Comparison of ENCODE assay signal across 23 mouse cellular contexts in genomic region chr2:72123851-72124250, GRCm38 (mm10).
DNase-seq lines count a peak whose midpoint lies in the region; ATAC-seq and TF ChIP-seq lines count a peak whose summit lies in the region.
"Had no signal": no experiment of that assay in that cellular context is flagged by ENCODE, and none has a peak within 500 bp of the region (broad histone marks: within the 10 kb centered on the region; RNA-seq: fewer than 3 reads in every experiment).

No protein-coding gene starts in this region.

- H3K27me3 ChIP-seq in forebrain, embryonic 10.5 days (ENCODE audit: poor library complexity, severe bottlenecking) = peaks cover 7% of the 10 kb centered on the region; the same call in 1 of the 2 replicates
- H3K27me3 ChIP-seq in forebrain, postnatal 0 days (ENCODE audit: insufficient read depth, low read length) = no peaks in the 10 kb centered on the region
- H3K27me3 ChIP-seq in embryonic facial prominence, embryonic 14.5 days (replicated peaks; ENCODE audit: control insufficient read depth, insufficient read depth, low read length) = no peaks in the 10 kb centered on the region
- no peaks in the 10 kb centered on the region for H3K27me3 ChIP-seq in limb, embryonic 13.5 days
- H3K27me3 ChIP-seq in liver, embryonic 16.5 days (ENCODE audit: control insufficient read depth, insufficient read depth, low read depth, low read length) = no peaks in the 10 kb centered on the region
- H3K27me3 ChIP-seq: forebrain, embryonic 15.5 days; lung, embryonic 15.5 days; neural tube, embryonic 12.5 days; Patski had no signal

- peak overlapping the region; percentile 84 for H3K27ac ChIP-seq in forebrain, embryonic 10.5 days
- no peak overlapping the region for H3K27ac ChIP-seq in forebrain, postnatal 0 days (ENCODE audit: low read depth, low read length)
- H3K27ac ChIP-seq in embryonic facial prominence, embryonic 14.5 days (replicated peaks; ENCODE audit: low read depth, low read length) = no peak overlapping the region
- H3K27ac ChIP-seq in limb, embryonic 13.5 days = 0 out of 2 replicates have a peak overlapping the region, but pooled peaks have one; percentile 28
- H3K27ac ChIP-seq in liver, embryonic 16.5 days (ENCODE audit: low read length) = no peak overlapping the region
- H3K27ac ChIP-seq: forebrain, embryonic 15.5 days; gastrocnemius, adult 2 months; heart, embryonic 13.5 days; layer of hippocampus, adult 2 months; lung, embryonic 15.5 days; neural tube, embryonic 12.5 days had no signal

- no peak overlapping the region for H3K4me2 ChIP-seq in forebrain, postnatal 0 days (ENCODE audit: low read depth)
- H3K4me2 ChIP-seq in embryonic facial prominence, embryonic 14.5 days (ENCODE audit: low read depth, low read length) = no peak overlapping the region
- H3K4me2 ChIP-seq in limb, embryonic 13.5 days (replicated peaks) = no peak overlapping the region
- no peak overlapping the region for H3K4me2 ChIP-seq in liver, embryonic 16.5 days (ENCODE audit: low read depth, low read length)
- H3K4me2 ChIP-seq: forebrain, embryonic 15.5 days; heart, embryonic 13.5 days; lung, embryonic 15.5 days; midbrain, embryonic 11.5 days; neural tube, embryonic 12.5 days had no signal

- no peaks in the 10 kb centered on the region for H3K9me3 ChIP-seq in forebrain, embryonic 10.5 days
- H3K9me3 ChIP-seq in forebrain, postnatal 0 days (ENCODE audit: low read length) = no peaks in the 10 kb centered on the region
- no peaks in the 10 kb centered on the region for H3K9me3 ChIP-seq in embryonic facial prominence, embryonic 14.5 days (ENCODE audit: control insufficient read depth, low read length)
- H3K9me3 ChIP-seq in limb, embryonic 13.5 days = no peaks in the 10 kb centered on the region
- no peaks in the 10 kb centered on the region for H3K9me3 ChIP-seq in liver, embryonic 16.5 days (replicated peaks; ENCODE audit: control insufficient read depth, low read length)
- H3K9me3 ChIP-seq: forebrain, embryonic 15.5 days; heart, embryonic 13.5 days; lung, embryonic 15.5 days; neural tube, embryonic 12.5 days had no signal

- TF ChIP-seq CTCF in forebrain, postnatal 0 days (IDR thresholded peaks at IDR 0.05; ENCODE audit: low read depth) = no peak

- WGBS in forebrain, embryonic 10.5 days = 65% methylated on average over 5 of the region's 5 CpGs
- 89% methylated on average over 5 of the region's 5 CpGs for WGBS in forebrain, postnatal 0 days
- WGBS in embryonic facial prominence, embryonic 14.5 days = 33% methylated on average over 5 of the region's 5 CpGs
- WGBS in limb, embryonic 13.5 days = 17% methylated on average over 5 of the region's 5 CpGs
- 27% methylated on average over 5 of the region's 5 CpGs for WGBS in liver, embryonic 16.5 days (ENCODE audit: insufficient replicate concordance)

- H3K9ac ChIP-seq in forebrain, postnatal 0 days = no peak overlapping the region
- no peak overlapping the region for H3K9ac ChIP-seq in embryonic facial prominence, embryonic 14.5 days (ENCODE audit: low read depth, low read length)
- H3K9ac ChIP-seq in limb, embryonic 13.5 days = no peak overlapping the region
- H3K9ac ChIP-seq in liver, embryonic 16.5 days (ENCODE audit: low read depth, low read length) = no peak overlapping the region
- H3K9ac ChIP-seq: forebrain, embryonic 15.5 days; heart, embryonic 13.5 days; lung, embryonic 15.5 days; neural tube, embryonic 12.5 days had no signal

- DNase-seq in forebrain, embryonic 10.5 days (ENCODE audit: extremely low spot score, low spot score) = no peak
- DNase-seq in forebrain, postnatal 0 days = no peak
- peak; percentile 26 for DNase-seq in embryonic facial prominence, embryonic 14.5 days (ENCODE audit: low spot score)
- no peak for DNase-seq in ovary, postnatal 36 days (ENCODE audit: low spot score)
- no peak for DNase-seq in cerebellum, adult 9-10 months
- DNase-seq: adrenal gland, postnatal 10 days; cerebellum, adult 9-11 months; gastrocnemius, adult 2 months; kidney, adult 11 months; lung, postnatal 4 days; thymus, adult 18-20 months had no signal

- H3K4me1 ChIP-seq in forebrain, embryonic 10.5 days = peaks cover 46% of the 10 kb centered on the region
- H3K4me1 ChIP-seq in forebrain, postnatal 0 days (ENCODE audit: insufficient read depth) = 0 out of 2 replicates have a peak, but pooled peaks cover 5% of the 10 kb centered on the region
- H3K4me1 ChIP-seq in embryonic facial prominence, embryonic 14.5 days (ENCODE audit: control insufficient read depth, insufficient read depth, low read length) = peaks cover 3% of the 10 kb centered on the region; the same call in 1 of the 2 replicates
- peaks cover 19% of the 10 kb centered on the region for H3K4me1 ChIP-seq in limb, embryonic 13.5 days
- H3K4me1 ChIP-seq in liver, embryonic 16.5 days (ENCODE audit: control insufficient read depth, low read depth, low read length) = no peaks in the 10 kb centered on the region; the same call in 1 of the 2 replicates

- ATAC-seq in forebrain, postnatal 0 days = no peak
- ATAC-seq in embryonic facial prominence, embryonic 14.5 days (ENCODE audit: low read depth) = no peak
- ATAC-seq in limb, embryonic 13.5 days (ENCODE audit: low FRiP score, low read depth) = no peak
- 0 out of 2 replicates have a peak, but pooled peaks have one; percentile 16 for ATAC-seq in liver, embryonic 16.5 days (ENCODE audit: low read depth)
- ATAC-seq in frontal cortex, adult (ENCODE audit: low TSS enrichment) = no peak
- ATAC-seq: hindbrain, embryonic 16.5 days; Patski had no signal

- H3K4me3 ChIP-seq in forebrain, embryonic 10.5 days = no peak overlapping the region
- H3K4me3 ChIP-seq in forebrain, postnatal 0 days (ENCODE audit: low read depth, low read length) = no peak overlapping the region
- H3K4me3 ChIP-seq in embryonic facial prominence, embryonic 14.5 days (ENCODE audit: low read depth, low read length) = no peak overlapping the region
- H3K4me3 ChIP-seq in limb, embryonic 13.5 days = no peak overlapping the region
- no peak overlapping the region for H3K4me3 ChIP-seq in liver, embryonic 16.5 days (ENCODE audit: low read depth, low read length)
- H3K4me3 ChIP-seq: erythroblast, embryonic 14.5 days; forebrain, embryonic 15.5 days; gastrocnemius, adult 2 months; heart, embryonic 13.5 days; layer of hippocampus, adult 2 months; lung, embryonic 15.5 days; neural tube, embryonic 12.5 days had no signal

- no peaks in the 10 kb centered on the region for H3K36me3 ChIP-seq in forebrain, embryonic 10.5 days (replicated peaks)
- H3K36me3 ChIP-seq in forebrain, postnatal 0 days (ENCODE audit: insufficient read depth) = no peaks in the 10 kb centered on the region
- no peaks in the 10 kb centered on the region for H3K36me3 ChIP-seq in embryonic facial prominence, embryonic 14.5 days (ENCODE audit: control insufficient read depth, insufficient read depth, low read length)
- H3K36me3 ChIP-seq in limb, embryonic 13.5 days = no peaks in the 10 kb centered on the region
- no peaks in the 10 kb centered on the region for H3K36me3 ChIP-seq in liver, embryonic 16.5 days (ENCODE audit: control insufficient read depth, insufficient read depth)
- H3K36me3 ChIP-seq: forebrain, embryonic 15.5 days; heart, embryonic 13.5 days; lung, embryonic 15.5 days; neural tube, embryonic 12.5 days had no signal

Comparison
In these comparisons a context has a peak if more than half of its experiments do, and no peak if none do; other contexts are left out.
1. H3K27ac ChIP-seq: peak in forebrain, embryonic 10.5 days (single experiment) and limb, embryonic 13.5 days (single experiment); none in forebrain, postnatal 0 days (single experiment), embryonic facial prominence, embryonic 14.5 days (single experiment) and liver, embryonic 16.5 days (single experiment).